Mouse (Mus musculus): ENCODE data around the gene Ftl1.
"Not testable (repeated sequence)": the region's sequence is repeated elsewhere in the genome, so short reads cannot be mapped to it uniquely, and the experiment has no call there.

Ftl1 gene

DNA sequence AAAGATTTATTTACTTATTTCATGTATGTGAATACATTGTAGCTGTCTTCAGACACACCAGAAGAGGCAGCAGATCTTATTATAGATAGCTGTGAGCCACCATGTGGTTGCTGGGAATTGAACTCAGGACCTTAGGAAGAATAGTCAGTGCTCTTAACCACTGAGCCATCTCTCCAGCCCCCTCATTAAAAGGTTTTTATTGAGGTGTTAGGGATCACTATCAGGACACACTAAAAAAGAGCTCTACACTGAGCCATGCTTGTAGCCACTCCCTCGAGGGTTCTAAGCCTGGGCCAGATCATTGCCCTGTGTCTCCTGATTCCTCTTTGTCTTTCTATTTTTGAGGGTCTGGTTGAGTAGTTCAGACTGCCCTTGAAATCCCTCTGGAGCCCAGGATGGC is 16.8 kb upstream of the Ftl1 start:
- DNase-seq (ENCODE audit: low spot score in 2 of 2), result no peak

GRCm38 (mm10) chr7:45475291-45475969 is 15.7 kb upstream of the Ftl1 start:
- DNase-seq (ENCODE audit: low spot score in 2 of 2), result peak in 1 of 2 experiments; percentile 39

GRCm38 (mm10) chr7:45470869-45471268 is 11.2 kb upstream of the Ftl1 start:
- DNase-seq (ENCODE audit: low spot score in 2 of 2), result peak; percentile 82 to 90

GRCm38 (mm10) chr7:45467090-45467670 is 7.5 kb upstream of the Ftl1 start:
- DNase-seq (ENCODE audit: low spot score in 2 of 2), result no peak

DNA sequence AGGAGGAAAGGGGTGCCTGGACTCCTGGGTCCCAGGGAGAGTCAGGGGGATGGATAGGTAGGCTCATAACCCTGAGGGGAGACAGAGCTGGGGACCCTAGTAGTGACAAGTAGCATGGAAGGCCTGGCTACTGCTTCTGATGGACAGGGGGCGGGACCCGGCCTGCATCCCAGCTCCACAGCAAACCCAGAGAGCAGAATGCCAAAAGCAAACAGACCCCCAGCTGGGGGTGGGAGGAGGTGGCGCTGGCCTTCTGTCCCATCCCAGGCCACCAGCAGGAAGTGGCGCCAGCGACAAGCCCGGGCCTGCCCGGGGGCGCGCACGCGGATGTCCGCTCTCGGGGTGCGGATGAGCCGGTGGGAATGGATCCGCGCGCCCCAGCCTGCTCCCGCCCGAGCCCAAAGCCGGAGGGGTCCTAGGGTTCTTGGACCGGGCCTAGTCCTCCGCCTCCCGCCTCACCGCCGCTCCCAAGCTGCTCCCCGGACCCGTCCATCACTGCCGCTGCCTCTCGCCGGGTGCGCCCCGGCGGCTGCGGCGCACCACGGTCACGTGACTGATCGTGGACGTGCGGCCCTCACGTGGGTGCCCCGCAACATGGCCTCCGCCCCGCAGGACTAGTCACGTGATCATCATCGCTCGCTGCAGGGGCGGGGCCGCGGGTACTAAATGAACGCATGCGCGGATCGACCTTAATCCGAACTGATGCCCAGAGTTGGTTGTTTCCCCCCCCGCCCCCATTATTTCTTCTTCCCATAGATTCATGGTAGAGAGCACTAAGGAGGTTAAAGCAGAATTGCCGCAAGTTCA is 6.8 kb upstream of the Ftl1 start, which contains the start of gene Bax:
Bax (minus strand) TSS at position 616 of the 807 bp plus-strand sequence.
- peak; percentile 95 to 97 for DNase-seq (ENCODE audit: low spot score in 2 of 2)

- no peak for DNase-seq (ENCODE audit: low spot score in 2 of 2)
Measured at GRCm38 (mm10) chr7:45465549-45465948, 5.9 kb upstream of the Ftl1 start.

GRCm38 (mm10) chr7:45465112-45465511 is 5.4 kb upstream of the Ftl1 start:
- DNase-seq (ENCODE audit: low spot score in 2 of 2), result no peak

DNA sequence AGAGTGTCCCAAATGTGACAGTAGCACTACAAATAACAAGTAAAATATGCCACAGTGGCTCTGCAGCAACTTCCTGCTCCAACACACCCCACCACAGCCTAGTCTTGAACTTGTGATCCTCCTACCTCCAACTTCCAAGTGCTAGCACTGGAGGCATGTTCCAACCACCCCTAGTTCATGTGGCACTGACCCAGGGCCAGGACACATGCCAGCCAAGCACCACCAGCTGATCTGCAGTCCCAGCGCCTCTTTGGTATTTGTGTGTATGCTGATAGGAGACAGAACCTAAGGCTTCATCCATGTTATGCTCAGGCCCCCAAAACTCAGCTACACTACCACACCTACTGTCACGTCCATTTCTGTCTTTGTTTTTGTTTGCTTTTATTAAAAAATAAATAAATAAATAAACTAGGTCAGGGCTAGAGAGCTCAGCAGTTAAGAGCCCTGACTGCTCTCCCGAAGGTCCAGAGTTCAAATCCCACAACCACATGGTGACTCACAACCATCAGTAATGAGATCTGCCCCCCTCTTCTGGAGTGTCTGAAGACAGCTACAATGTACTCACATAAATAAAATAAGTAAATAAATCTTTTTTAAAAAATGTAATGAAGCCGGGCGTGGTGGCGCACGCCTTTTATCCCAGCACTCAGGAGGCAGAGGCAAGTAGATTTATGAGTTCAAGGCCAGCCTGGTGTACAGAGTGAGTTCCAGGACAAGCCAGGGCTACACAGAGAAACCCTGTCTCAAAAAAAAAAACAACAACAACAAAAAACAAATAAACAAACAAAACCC is 4.5 kb upstream of the Ftl1 start:
- no peak for DNase-seq (ENCODE audit: low spot score in 2 of 2)

GRCm38 (mm10) chr7:45462868-45463267 is 3.2 kb upstream of the Ftl1 start:
- not testable (repeated sequence) for DNase-seq (ENCODE audit: low spot score in 2 of 2)

GRCm38 (mm10) chr7:45462325-45462724 is 2.6 kb upstream of the Ftl1 start:
- no peak for DNase-seq (ENCODE audit: low spot score in 2 of 2)

GRCm38 (mm10) chr7:45461781-45462180 is 2.1 kb upstream of the Ftl1 start:
- DNase-seq (ENCODE audit: low spot score in 2 of 2), result no peak

- DNase-seq (ENCODE audit: low spot score in 2 of 2), result no peak
Measured at GRCm38 (mm10) chr7:45461326-45461725, 1.6 kb upstream of the Ftl1 start.

DNA sequence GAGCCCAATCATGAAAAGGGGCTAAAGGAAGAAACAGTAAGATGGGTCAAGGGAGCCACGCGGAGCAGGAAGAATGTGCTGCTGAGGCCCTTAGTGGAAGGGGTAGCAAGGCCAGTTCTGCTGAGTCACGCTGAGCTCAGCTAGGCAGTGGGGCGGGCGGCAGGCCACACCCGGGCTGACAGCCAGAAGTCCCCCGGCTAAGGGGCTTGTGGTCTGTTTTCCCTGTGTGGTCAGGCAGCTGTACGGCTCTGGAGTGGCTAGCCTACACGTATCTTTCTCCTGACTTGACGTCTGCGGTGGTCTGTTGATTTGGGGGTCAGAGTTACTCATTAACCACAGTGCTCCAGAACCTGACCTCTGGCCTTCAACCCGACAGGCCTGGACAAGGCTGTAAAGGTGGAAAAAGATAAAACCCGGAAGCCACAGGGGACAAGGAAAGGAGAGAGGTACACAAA is 1.2 kb upstream of the Ftl1 start:
- DNase-seq (ENCODE audit: low spot score in 2 of 2), result no peak

GRCm38 (mm10) chr7:45460377-45460776 is 693 bp upstream of the Ftl1 start:
- DNase-seq (ENCODE audit: low spot score in 2 of 2), result no peak

GRCm38 (mm10) chr7:45458748-45459563 is 728 bp downstream of the Ftl1 start:
- peak; percentile 66 to 75 for DNase-seq (ENCODE audit: low spot score in 2 of 2)

- no peak for DNase-seq (ENCODE audit: low spot score in 2 of 2)
Measured at GRCm38 (mm10) chr7:45457204-45458060, 2.3 kb downstream of the Ftl1 start.

DNA sequence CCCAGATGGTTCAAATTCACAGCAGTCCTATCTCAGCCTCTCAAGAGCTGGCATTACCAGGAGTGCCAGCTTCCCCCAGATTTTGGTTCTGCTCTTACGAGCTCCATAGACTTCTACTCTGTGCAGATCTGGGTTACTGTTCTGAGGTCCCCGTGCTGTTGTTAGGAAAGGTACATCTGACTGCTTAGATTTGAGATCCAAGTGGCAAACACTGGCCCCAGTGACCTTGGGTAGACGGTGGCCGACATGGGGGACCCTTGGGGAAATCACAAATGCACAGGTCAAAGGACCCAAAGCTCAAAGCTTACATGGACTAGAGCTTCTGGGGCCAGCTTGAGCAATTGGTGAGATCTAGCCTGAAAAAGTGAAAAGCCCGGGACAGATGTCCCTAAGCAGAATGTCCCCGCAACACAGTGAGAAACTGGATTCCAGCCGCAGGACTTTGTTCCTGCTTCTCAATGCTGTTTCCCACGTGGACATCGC is 2.9 kb downstream of the Ftl1 start:
- no peak for DNase-seq (ENCODE audit: low spot score in 2 of 2)

DNA sequence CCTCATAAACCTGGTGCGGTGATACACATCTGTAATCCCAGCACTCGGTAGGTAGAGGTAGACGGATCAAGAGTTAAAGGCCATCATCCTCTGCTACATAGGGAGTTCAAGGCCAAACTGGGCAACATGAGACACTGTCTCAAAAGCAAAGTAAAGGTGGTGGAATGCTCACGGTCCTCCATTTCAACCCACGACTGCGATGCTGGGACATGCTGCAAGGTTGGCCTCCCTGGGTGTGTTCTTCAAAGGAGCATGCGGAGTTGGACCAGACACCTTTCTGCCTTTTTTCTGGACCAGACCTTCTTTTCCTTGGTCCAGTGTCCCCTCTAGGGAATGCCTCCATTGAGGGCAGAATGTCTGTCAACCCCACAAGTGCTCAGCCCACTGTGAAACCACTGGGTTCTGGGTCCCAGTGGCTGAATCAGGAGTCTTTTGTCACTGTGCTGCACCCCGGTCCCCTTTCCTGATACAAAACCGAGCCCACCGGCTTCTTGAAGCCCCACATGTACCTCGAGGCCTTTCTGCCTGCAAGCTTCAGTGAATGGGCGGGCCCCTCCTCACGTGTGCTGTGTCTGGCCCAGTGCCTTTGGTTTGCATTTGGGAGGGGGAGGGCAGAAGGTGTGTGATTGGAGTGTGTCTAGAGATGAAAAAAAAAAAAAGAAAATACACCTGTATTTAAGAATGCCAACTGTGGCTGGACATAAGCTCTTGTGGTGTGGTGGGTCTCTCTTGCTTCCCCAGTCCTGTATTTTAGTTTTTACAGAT is 3.6 kb downstream of the Ftl1 start:
- no peak for DNase-seq (ENCODE audit: low spot score in 2 of 2)

DNA sequence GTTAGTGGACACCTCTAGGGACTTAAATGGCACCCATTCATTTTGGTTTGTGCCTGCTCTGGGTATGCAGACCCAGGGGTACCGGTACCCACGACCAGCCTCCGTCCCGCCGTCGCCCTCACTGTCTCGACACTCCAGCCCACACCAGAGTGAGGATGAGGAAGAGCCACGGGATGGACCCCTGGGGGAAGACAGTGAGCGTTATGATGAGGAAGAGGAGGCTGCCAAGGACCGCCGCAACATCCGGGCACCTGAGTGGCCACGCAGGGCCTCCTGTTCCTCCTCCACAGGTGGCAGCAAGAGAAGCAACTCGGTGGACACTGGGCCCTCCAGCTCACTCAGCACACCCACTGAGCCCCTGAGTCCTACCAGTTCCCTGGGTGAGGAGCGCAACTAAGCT is 4.7 kb downstream of the Ftl1 start:
- no peak for DNase-seq (ENCODE audit: low spot score in 2 of 2)

Measured in right cerebral cortex, adult 2 months (tissue).